Mouse (Mus musculus): Measurements from ENCODE around the gene Rfx4. TPM values are rescaled to one million over a fixed set of nuclear protein-coding genes. Genes with fewer than 3 reads are reported as not detected.

The Rfx4 gene
- polyA plus RNA-seq, 1 experiment from 2014 or later: 0.09 TPM

- ChIA-PET CTCF (interaction anchor here (1.2 to 1.4 kb wide), 3 partner anchors 46 to 208 kb away, joined by 3 read pairs; no protein-coding TSS in a partner anchor), POLR2A (interaction anchor here (0.6 to 1.5 kb wide), 3 partner anchors 13 to 81 kb away, joined by 3 to 4 read pairs (median 4); no protein-coding TSS in a partner anchor)
- in situ Hi-C loops (cut with MboI; ENCODE audit: low pct_unique_long_range_greater_than_20kb): loop anchor here (5.0 to 10.0 kb wide), 2 partner anchors 136 to 208 kb away; no protein-coding TSS in a partner anchor
- no peaks in the 10 kb centered on the region for H3K27me3 ChIP-seq
- DNase-seq (ENCODE audit: low read depth, low spot score): no peak
- ATAC-seq: no peak
- TF ChIP-seq CTCF (IDR thresholded peaks at IDR 0.05): no peak
Observed at GRCm38 (mm10) chr10:84838850-84839473, 83.1 kb downstream of the Rfx4 start.

- no peaks in the 10 kb centered on the region for H3K27me3 ChIP-seq
- ATAC-seq: no peak
- ChIA-PET POLR2A (no interaction called here), CTCF (no interaction called here)
- in situ Hi-C loops (cut with MboI; ENCODE audit: low pct_unique_long_range_greater_than_20kb): no loop called here
- no peak for DNase-seq (ENCODE audit: low read depth, low spot score)
- no peak for TF ChIP-seq CTCF (IDR thresholded peaks at IDR 0.05)
Observed at GRCm38 (mm10) chr10:84846638-84847037, 90.8 kb downstream of the Rfx4 start.

- ChIA-PET POLR2A (interaction anchor here (0.5 to 1.6 kb wide), 2 partner anchors 14 to 1734 kb away, joined by 3 to 4 read pairs; no protein-coding TSS in a partner anchor), CTCF (interaction anchor here (0.6 to 1.6 kb wide), 3 partner anchors 15 to 34 kb away, joined by 3 to 4 read pairs (median 3); no protein-coding TSS in a partner anchor)
- in situ Hi-C loops (cut with MboI; ENCODE audit: low pct_unique_long_range_greater_than_20kb): no loop called here
- ATAC-seq: peak; percentile 65
- no peak for TF ChIP-seq CTCF (IDR thresholded peaks at IDR 0.05)
- peak; percentile 44 for DNase-seq (ENCODE audit: low read depth, low spot score)
- H3K27me3 ChIP-seq: no peaks in the 10 kb centered on the region
Observed at GRCm38 (mm10) chr10:84851981-84852979, 96.4 kb downstream of the Rfx4 start.

- no peak for ATAC-seq
- in situ Hi-C loops (cut with MboI; ENCODE audit: low pct_unique_long_range_greater_than_20kb): no loop called here
- no peaks in the 10 kb centered on the region for H3K27me3 ChIP-seq
- TF ChIP-seq CTCF (IDR thresholded peaks at IDR 0.05): no peak
- POLR2A ChIA-PET: no interaction called here
- CTCF ChIA-PET: interaction anchor here (1.6 kb wide), 1 partner anchor 32 kb away, joined by 4 read pairs; no protein-coding TSS in a partner anchor
- no peak for DNase-seq (ENCODE audit: low read depth, low spot score)
Observed at GRCm38 (mm10) chr10:84854059-84854458, 98.2 kb downstream of the Rfx4 start.

GRCm38 (mm10) chr10:84855466-84855865, 99.6 kb downstream of the Rfx4 start:
- DNase-seq (ENCODE audit: low read depth, low spot score): no peak
- no peak for ATAC-seq
- in situ Hi-C loops (cut with MboI; ENCODE audit: low pct_unique_long_range_greater_than_20kb): no loop called here
- CTCF ChIA-PET: no interaction called here
- no peak for TF ChIP-seq CTCF (IDR thresholded peaks at IDR 0.05)
- H3K27me3 ChIP-seq: no peaks in the 10 kb centered on the region
- POLR2A ChIA-PET: interaction anchor here (0.6 kb wide), 1 partner anchor 54 kb away, joined by 3 read pairs; no protein-coding TSS in a partner anchor

GRCm38 (mm10) chr10:84858371-84858770, 102.5 kb downstream of the Rfx4 start:
- no peaks in the 10 kb centered on the region for H3K27me3 ChIP-seq
- in situ Hi-C loops (cut with MboI; ENCODE audit: low pct_unique_long_range_greater_than_20kb): no loop called here
- ChIA-PET CTCF (no interaction called here), POLR2A (interaction anchor here (0.8 kb wide), 1 partner anchor 585 kb away, joined by 5 read pairs; no protein-coding TSS in a partner anchor)
- DNase-seq (ENCODE audit: low read depth, low spot score) (no peak), ATAC-seq (no peak)
- TF ChIP-seq CTCF (IDR thresholded peaks at IDR 0.05): no peak

GRCm38 (mm10) chr10:84858806-84859496, 103.1 kb downstream of the Rfx4 start:
- H3K27me3 ChIP-seq: no peaks in the 10 kb centered on the region
- ChIA-PET POLR2A (no interaction called here), CTCF (no interaction called here)
- DNase-seq (ENCODE audit: low read depth, low spot score) (no peak), ATAC-seq (no peak)
- in situ Hi-C loops (cut with MboI; ENCODE audit: low pct_unique_long_range_greater_than_20kb): no loop called here
- no peak for TF ChIP-seq CTCF (IDR thresholded peaks at IDR 0.05)

GRCm38 (mm10) chr10:84859556-84860380, 103.9 kb downstream of the Rfx4 start:
- no peak for DNase-seq (ENCODE audit: low read depth, low spot score)
- POLR2A ChIA-PET: no interaction called here
- H3K27me3 ChIP-seq: no peaks in the 10 kb centered on the region
- TF ChIP-seq CTCF (IDR thresholded peaks at IDR 0.05): no peak
- CTCF ChIA-PET: no interaction called here
- in situ Hi-C loops (cut with MboI; ENCODE audit: low pct_unique_long_range_greater_than_20kb): no loop called here
- no peak for ATAC-seq

- POLR2A ChIA-PET: no interaction called here
- DNase-seq (ENCODE audit: low read depth, low spot score): no peak
- TF ChIP-seq CTCF (IDR thresholded peaks at IDR 0.05): no peak
Observed at GRCm38 (mm10) chr10:84863488-84863887, 107.6 kb downstream of the Rfx4 start.

More at GRCm38 (mm10) chr10:84863488-84863887, 107.6 kb downstream of the Rfx4 start:
- in situ Hi-C loops (cut with MboI; ENCODE audit: low pct_unique_long_range_greater_than_20kb): no loop called here
- no peak for ATAC-seq
- no peaks in the 10 kb centered on the region for H3K27me3 ChIP-seq
- CTCF ChIA-PET: no interaction called here

Measured in Patski (cell line).